Mouse (Mus musculus) olfactory bulb, adult 2 months (tissue): Measurements from ENCODE around the gene Rreb1. TPM values are rescaled to one million over a fixed set of nuclear protein-coding genes. Genes with fewer than 3 reads are reported as not detected.

Experiments
- H3K27ac ChIP-seq: fragments of 200-500 bp; 2 replicates; pipeline ENCODE4 v1.5.1; 2012; ENCODE audit warnings: low read depth, low read length; ENCODE audit not compliant: insufficient read depth
- H3K4me1 ChIP-seq: fragments of 200-500 bp; 2 replicates; pipeline ENCODE4 v1.6.1; 2012; ENCODE audit warnings: low read length; ENCODE audit not compliant: control insufficient read depth, insufficient read depth
- H3K4me3 ChIP-seq: fragments of 200-500 bp; 2 replicates; pipeline ENCODE4 v1.5.1; 2012; ENCODE audit warnings: mild to moderate bottlenecking, low read depth, low read length, moderate library complexity; ENCODE audit not compliant: insufficient read depth
- CTCF ChIP-seq: fragments of 200-500 bp; IDR thresholded peaks from 2 replicates; pipeline ENCODE4 v1.5.1; 2012; ENCODE audit warnings: low read depth, mild to moderate bottlenecking, low read length, moderate library complexity; ENCODE audit not compliant: insufficient read depth
- POLR2A ChIP-seq: fragments of 200-500 bp; IDR thresholded peaks from 2 replicates; pipeline ENCODE4 v1.6.1; 2012; ENCODE audit warnings: mild to moderate bottlenecking, low read depth, low read length, moderate library complexity; ENCODE audit not compliant: insufficient read depth
- WGBS: fragments of 180-500 bp; shearing (Covaris S2); methylation state at CpG from one replicate; pipeline ENCODE4 v1.1.7; 2018; 5-methylcytosine and 5-hydroxymethylcytosine counted together
- polyA plus RNA-seq: library from polyadenylated mRNA; stranded (reverse); fragments of >200 nt; gene quantifications from 2 replicates; pipeline ENCODE4 v1.2.4, GENCODE M21; 2012; ENCODE audit warnings: low replicate concordance; ENCODE audit not compliant: missing spikeins, insufficient read depth, insufficient read length

Gene Rreb1
- polyA plus RNA-seq, 1 experiment: not detected

GRCm38 (mm10) chr13:37918336-37919261 is 140.4 kb downstream of the Rreb1 start:
- 65% methylated on average over 15 of the region's 15 CpGs for WGBS
- H3K4me3 ChIP-seq: no peak overlapping the region
- TF ChIP-seq POLR2A (no peak), CTCF (no peak)
- no peak overlapping the region for H3K27ac ChIP-seq
- H3K4me1 ChIP-seq: peaks cover 3% of the 10 kb centered on the region; the same call in 1 of the 2 replicates

- WGBS: 93% methylated on average over 3 of the region's 3 CpGs
- Histone ChIP-seq H3K4me3 (no peak overlapping the region), H3K4me1 (peaks cover 3% of the 10 kb centered on the region; the same call in 1 of the 2 replicates), H3K27ac (no peak overlapping the region)
- TF ChIP-seq CTCF: no peak
- TF ChIP-seq POLR2A: no peak
These were observed 141.6 kb downstream of the Rreb1 start for GRCm38 (mm10) chr13:37919711-37920277.

GRCm38 (mm10) chr13:37920727-37921126 is 142.5 kb downstream of the Rreb1 start:
- 79% methylated on average over 2 of the region's 2 CpGs for WGBS
- TF ChIP-seq CTCF (no peak), POLR2A (no peak)

GRCm38 (mm10) chr13:37923091-37923490 is 144.9 kb downstream of the Rreb1 start:
- Histone ChIP-seq H3K4me1 (peaks cover 3% of the 10 kb centered on the region; the same call in 1 of the 2 replicates), H3K27ac (no peak overlapping the region), H3K4me3 (no peak overlapping the region)
- TF ChIP-seq POLR2A: no peak
- no peak for TF ChIP-seq CTCF
- WGBS: 88% methylated on average over 4 of the region's 4 CpGs

More at GRCm38 (mm10) chr13:37920727-37921126, 142.5 kb downstream of the Rreb1 start:
- no peak overlapping the region for H3K4me3 ChIP-seq
- H3K4me1 ChIP-seq: peaks cover 3% of the 10 kb centered on the region; the same call in 1 of the 2 replicates
- no peak overlapping the region for H3K27ac ChIP-seq

- H3K4me3 ChIP-seq: no peak overlapping the region
- 80% methylated on average over 10 of the region's 10 CpGs for WGBS
- TF ChIP-seq POLR2A (no peak), CTCF (no peak)
- no peak overlapping the region for H3K27ac ChIP-seq
- H3K4me1 ChIP-seq: peaks cover 3% of the 10 kb centered on the region; the same call in 1 of the 2 replicates
These were observed 145.7 kb downstream of the Rreb1 start for GRCm38 (mm10) chr13:37923643-37924460.

- H3K4me1 ChIP-seq: no peaks in the 10 kb centered on the region; the same call in 1 of the 2 replicates
- no peak for TF ChIP-seq CTCF
- TF ChIP-seq POLR2A: no peak
- H3K27ac ChIP-seq: no peak overlapping the region
- H3K4me3 ChIP-seq: no peak overlapping the region
- WGBS: 79% methylated on average over 4 of the region's 4 CpGs
These were observed 146.3 kb downstream of the Rreb1 start for GRCm38 (mm10) chr13:37924461-37924948.

- 92% methylated on average over 3 of the region's 3 CpGs for WGBS
- Histone ChIP-seq H3K4me3 (no peak overlapping the region), H3K27ac (no peak overlapping the region), H3K4me1 (no peaks in the 10 kb centered on the region; the same call in 1 of the 2 replicates)
- TF ChIP-seq POLR2A (no peak), CTCF (no peak)
These were observed 148.2 kb downstream of the Rreb1 start for GRCm38 (mm10) chr13:37926394-37926793.

GRCm38 (mm10) chr13:37929532-37929931 is 151.3 kb downstream of the Rreb1 start:
- Histone ChIP-seq H3K4me1 (no peaks in the 10 kb centered on the region), H3K4me3 (no peak overlapping the region), H3K27ac (no peak overlapping the region)
- TF ChIP-seq CTCF (no peak), POLR2A (no peak)
- WGBS: 93% methylated on average over 17 of the region's 17 CpGs
